Mouse (Mus musculus) thymus, postnatal 36 days (tissue): ENCODE data around the gene Rnf6.
"Not testable (repeated sequence)": the region's sequence is repeated elsewhere in the genome, so short reads cannot be mapped to it uniquely, and the experiment has no call there.

Experiments
- DNase-seq, 2 experiments: peaks; one replicate each; pipeline ENCODE4 v3.0.0; 2022; ENCODE audit warnings: mixed read lengths in 2 of 2

Rnf6 gene

GRCm38 (mm10) chr5:146229869-146230650 lies 8.7 kb upstream of the Rnf6 start:
- no peak for DNase-seq

DNA sequence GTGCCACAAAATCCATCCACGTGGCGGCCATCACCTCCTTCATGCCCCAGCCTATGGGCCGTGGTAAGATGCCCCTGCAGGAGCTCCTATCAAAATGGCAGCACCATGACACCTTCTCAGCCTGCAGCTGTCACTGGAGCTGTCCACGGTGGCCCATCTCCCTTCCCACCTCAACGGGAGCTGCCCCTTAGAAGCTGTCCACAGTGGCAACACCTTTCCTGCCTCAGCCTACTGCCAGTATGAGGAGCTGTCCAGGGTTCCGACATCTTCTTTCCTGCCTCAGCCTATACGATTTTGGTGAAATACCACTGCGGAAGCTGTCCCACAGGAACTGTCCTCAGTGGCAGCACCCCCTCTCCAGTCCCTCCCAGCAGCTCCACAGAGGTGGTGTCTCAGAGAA lies 6.1 kb upstream of the Rnf6 start:
- DNase-seq: no peak

GRCm38 (mm10) chr5:146223786-146224185 lies 2.4 kb upstream of the Rnf6 start:
- DNase-seq: no peak

DNA sequence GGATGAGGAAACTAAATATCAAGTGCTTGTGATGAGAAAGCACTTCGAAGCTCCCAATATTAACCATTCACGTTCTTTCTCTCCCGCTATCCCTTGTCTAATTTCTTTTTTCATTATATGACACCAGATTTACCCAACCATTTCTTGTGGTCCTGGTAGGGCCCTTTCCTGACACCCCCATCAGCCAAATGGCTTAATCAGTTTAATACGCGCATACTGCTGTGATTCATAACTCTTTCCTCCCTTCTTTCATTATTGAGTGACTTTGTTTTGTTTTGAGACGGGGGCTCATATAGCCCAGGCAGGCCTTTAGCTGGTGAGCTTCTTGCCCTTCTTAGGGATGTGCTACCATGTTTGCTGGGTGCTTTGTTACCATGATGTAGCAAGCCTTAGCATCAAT lies 367 bp upstream of the Rnf6 start:
- no peak for DNase-seq

GRCm38 (mm10) chr5:146220501-146220878 lies 865 bp downstream of the Rnf6 start:
- DNase-seq: no peak

- no peak for DNase-seq
Observed at GRCm38 (mm10) chr5:146205537-146205936, 15.8 kb downstream of the Rnf6 start.

GRCm38 (mm10) chr5:146203921-146204320 lies 17.4 kb downstream of the Rnf6 start:
- DNase-seq: no peak

GRCm38 (mm10) chr5:146200580-146200979 lies 20.8 kb downstream of the Rnf6 start:
- no peak for DNase-seq

DNA sequence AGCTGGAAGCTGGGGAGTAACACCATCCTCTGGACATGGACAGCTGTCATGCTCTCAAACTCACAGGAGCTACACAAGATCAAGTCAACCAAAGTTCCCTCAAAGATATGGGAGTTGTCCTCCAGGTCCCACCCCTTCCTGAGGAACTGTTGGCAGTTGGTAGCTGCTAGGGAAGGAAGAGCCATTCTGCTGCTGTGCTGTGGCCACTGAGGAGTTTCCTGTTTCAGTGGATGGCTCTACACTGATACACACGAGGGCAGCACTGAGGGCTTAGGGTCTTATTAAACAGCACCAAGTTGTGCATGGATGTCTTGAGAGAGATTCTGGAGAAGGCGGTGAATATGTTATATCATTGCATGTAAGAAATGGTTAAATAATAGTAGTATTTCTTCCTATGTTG lies 21.8 kb downstream of the Rnf6 start:
- no peak for DNase-seq

- DNase-seq: no peak
Observed at GRCm38 (mm10) chr5:146199073-146199472, 22.3 kb downstream of the Rnf6 start.

DNA sequence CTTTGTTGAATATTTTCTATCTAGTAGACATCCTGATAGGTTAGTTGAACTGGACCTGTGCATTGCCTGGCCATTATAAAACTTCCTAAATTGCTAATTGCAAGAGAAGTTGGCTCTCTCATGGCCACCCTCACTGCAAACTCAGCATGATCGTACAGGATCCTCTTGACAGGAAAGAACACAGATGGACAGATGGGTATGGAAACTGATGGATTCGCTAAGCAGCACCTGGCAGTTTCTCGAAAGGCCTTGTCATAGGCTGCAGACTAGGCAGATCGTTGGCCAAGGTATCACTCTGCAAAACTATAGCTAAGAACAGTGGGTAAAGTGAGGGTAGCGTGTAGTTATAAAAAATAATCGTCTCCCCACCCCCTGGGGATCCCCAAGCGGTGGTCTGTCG lies 28.0 kb downstream of the Rnf6 start:
- no peak for DNase-seq

GRCm38 (mm10) chr5:146190501-146191269 lies 30.7 kb downstream of the Rnf6 start:
- no peak for DNase-seq

DNA sequence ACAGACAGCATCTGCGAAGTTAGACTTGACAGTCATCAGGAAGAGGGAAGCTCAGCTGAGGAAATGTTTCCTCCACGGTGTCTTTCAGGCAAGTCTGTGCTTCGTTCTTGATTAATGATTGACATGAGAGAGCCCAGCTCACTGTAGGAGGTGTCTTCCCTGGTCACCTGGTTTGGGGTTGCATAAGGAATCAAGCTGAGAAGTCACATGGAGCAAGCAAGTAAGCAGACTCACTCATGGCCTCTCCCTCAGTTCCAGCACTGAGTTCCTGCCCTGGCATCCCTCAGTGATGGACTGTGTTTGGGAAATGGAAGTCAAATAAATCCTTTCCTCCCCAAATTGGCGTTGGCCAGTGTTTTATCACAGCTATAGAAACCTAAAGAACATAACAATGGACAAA lies 31.3 kb downstream of the Rnf6 start:
- no peak for DNase-seq

GRCm38 (mm10) chr5:146188712-146189111 lies 32.6 kb downstream of the Rnf6 start:
- DNase-seq: no peak

DNA sequence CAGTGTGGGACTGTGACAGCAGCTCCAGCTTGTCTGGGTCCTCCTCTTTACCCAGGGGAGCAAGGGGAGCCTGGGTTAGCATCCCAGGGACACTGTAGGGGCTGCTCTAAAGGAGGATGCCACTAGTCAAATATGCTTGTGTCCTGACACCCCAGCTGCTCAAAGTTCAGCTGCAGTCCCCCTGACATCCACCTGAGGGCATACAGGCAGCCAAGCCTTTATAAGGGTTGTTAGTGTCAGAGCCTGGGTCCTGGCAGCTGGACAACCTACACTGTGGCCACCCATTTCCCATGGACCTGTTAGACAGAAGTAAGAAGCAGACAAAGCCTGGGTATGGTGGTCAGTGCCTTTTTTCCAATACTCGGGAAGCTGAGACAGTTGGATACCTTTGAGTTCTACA lies 33.2 kb downstream of the Rnf6 start:
- DNase-seq: no peak

DNA sequence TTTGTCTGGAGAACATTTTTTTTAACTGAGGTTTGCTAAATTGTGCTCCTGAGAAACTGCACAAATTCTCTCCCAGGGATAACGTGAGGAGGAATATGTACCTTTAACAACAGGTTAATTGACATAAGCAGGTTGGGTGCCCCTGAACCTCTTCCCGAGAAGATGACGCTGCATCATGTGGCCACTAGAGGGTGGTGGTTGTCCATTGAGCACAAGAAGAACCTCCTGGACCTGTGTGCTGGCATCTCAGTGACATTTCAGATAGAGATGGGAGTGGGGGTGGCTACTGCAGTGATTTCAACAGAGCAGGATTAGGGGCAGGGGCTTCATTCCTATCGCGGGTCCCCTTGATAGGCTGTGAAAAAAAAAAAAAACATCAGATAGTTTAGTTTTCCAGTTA lies 33.9 kb downstream of the Rnf6 start:
- peak; percentile 52 to 59 for DNase-seq

GRCm38 (mm10) chr5:146185204-146185603 lies 36.2 kb downstream of the Rnf6 start, which contains the start of gene 1700001J03Rik:
1700001J03Rik (minus strand) TSS chr5:146185304.
- not testable (repeated sequence) for DNase-seq

GRCm38 (mm10) chr5:146172744-146173143 lies 48.6 kb downstream of the Rnf6 start:
- DNase-seq: not testable (repeated sequence)

- DNase-seq: not testable (repeated sequence)
Observed at GRCm38 (mm10) chr5:146170621-146171020, 50.7 kb downstream of the Rnf6 start, which contains the start of gene Gm6309. Gm6309 (minus strand) TSS chr5:146170721.

DNA sequence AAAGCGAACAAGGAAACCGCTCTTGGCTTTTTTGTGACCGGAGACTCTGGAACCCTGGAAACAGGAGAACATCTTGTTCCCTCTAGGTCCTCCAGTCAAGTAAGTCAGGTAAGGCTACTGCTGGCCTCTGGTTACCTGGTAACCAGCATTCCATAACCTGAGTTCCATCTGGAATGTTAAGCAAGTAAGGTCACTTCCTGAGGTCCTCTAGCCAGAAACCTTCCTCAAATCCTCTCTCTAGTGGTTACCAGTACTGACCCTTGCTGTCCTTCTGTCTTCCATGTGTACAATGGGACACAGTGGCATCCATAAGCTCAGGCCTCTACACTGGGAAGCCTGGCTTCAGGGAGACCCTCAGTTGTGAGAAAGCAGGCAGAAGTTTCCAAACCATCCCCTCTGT lies 60.9 kb downstream of the Rnf6 start, which contains the start of gene Gm5565:
Gene Gm5565, minus strand, starts transcription at position 101 of the 400 bp plus-strand sequence.
- DNase-seq: not testable (repeated sequence)
